In genomic region chr19:18889117-18889627, GRCm38 (mm10) we compare ENCODE assay signal across 9 mouse cellular contexts.
DNase-seq lines count a peak whose midpoint lies in the region; ATAC-seq and TF ChIP-seq lines count a peak whose summit lies in the region.
"Had no signal": no experiment of that assay in that cellular context is flagged by ENCODE, and none has a peak within 500 bp of the region (broad histone marks: within the 10 kb centered on the region; RNA-seq: fewer than 3 reads in every experiment).

No protein-coding gene starts in this region.

- peak; percentile 56 for DNase-seq in neural tube, embryonic 11.5 days (ENCODE audit: low spot score)
- DNase-seq in neural tube, embryonic 10.5 days (ENCODE audit: extremely low spot score, low spot score): no peak
- DNase-seq in forebrain, embryonic 14.5 days (ENCODE audit: low spot score): peak; percentile 84
- no peak for DNase-seq in urinary bladder, postnatal 10 days (ENCODE audit: low spot score)
- no peak for DNase-seq in thymus, postnatal 36 days
- no peak for DNase-seq in thymus, adult 2 months

- peak overlapping the region; percentile 24 for H3K4me3 ChIP-seq in neural tube, embryonic 11.5 days (ENCODE audit: low read depth, low read length)
- H3K4me3 ChIP-seq in forebrain, embryonic 14.5 days (ENCODE audit: low read depth, low read length): peak overlapping the region; percentile 31
- no peak overlapping the region for H3K4me3 ChIP-seq in intestine, postnatal 0 days (ENCODE audit: low read depth, low read length)
- peak overlapping the region; percentile 36 for H3K4me3 ChIP-seq in midbrain, embryonic 12.5 days
- H3K4me3 ChIP-seq in thymus, adult 2 months (ENCODE audit: control insufficient read depth, insufficient read depth, low read length): no peak overlapping the region
- H3K4me3 ChIP-seq: liver, embryonic 15.5 days had no signal

- H3K4me2 ChIP-seq in neural tube, embryonic 11.5 days (ENCODE audit: low read depth): peak overlapping the region; percentile 48
- peak overlapping the region; percentile 58 for H3K4me2 ChIP-seq in forebrain, embryonic 14.5 days (ENCODE audit: low read length)
- peak overlapping the region; percentile 41; the same call in 1 of the 2 replicates for H3K4me2 ChIP-seq in intestine, postnatal 0 days (replicated peaks; ENCODE audit: low read depth)
- H3K4me2 ChIP-seq in midbrain, embryonic 12.5 days (replicated peaks): peak overlapping the region; percentile 54
- H3K4me2 ChIP-seq: liver, embryonic 15.5 days had no signal

- TF ChIP-seq CTCF in intestine, postnatal 0 days (IDR thresholded peaks at IDR 0.05; ENCODE audit: low read depth): no peak
- no peak for TF ChIP-seq CTCF in thymus, adult 2 months (IDR thresholded peaks at IDR 0.05; ENCODE audit: borderline replicate concordance, control insufficient read depth, extremely low read depth, insufficient read depth, low read length, poor library complexity)

- TF ChIP-seq POLR2A in thymus, adult 2 months (IDR thresholded peaks at IDR 0.05; ENCODE audit: control insufficient read depth, extremely low read depth, insufficient read depth, low read length, poor library complexity): no peak

- peak overlapping the region; percentile 44 for H3K9ac ChIP-seq in neural tube, embryonic 11.5 days (ENCODE audit: low read length)
- peak overlapping the region; percentile 59 for H3K9ac ChIP-seq in forebrain, embryonic 14.5 days (ENCODE audit: low read length)
- no peak overlapping the region for H3K9ac ChIP-seq in intestine, postnatal 0 days (ENCODE audit: low read depth, low read length)
- peak overlapping the region; percentile 37; the same call in 1 of the 2 replicates for H3K9ac ChIP-seq in midbrain, embryonic 12.5 days (replicated peaks)
- H3K9ac ChIP-seq: liver, embryonic 15.5 days had no signal

- no peaks in the 10 kb centered on the region for H3K9me3 ChIP-seq in neural tube, embryonic 11.5 days (ENCODE audit: control insufficient read depth, low read length)
- no peaks in the 10 kb centered on the region for H3K9me3 ChIP-seq in forebrain, embryonic 14.5 days (replicated peaks; ENCODE audit: control insufficient read depth, low read length)
- H3K9me3 ChIP-seq in intestine, postnatal 0 days (ENCODE audit: control insufficient read depth): no peaks in the 10 kb centered on the region
- no peaks in the 10 kb centered on the region for H3K9me3 ChIP-seq in midbrain, embryonic 12.5 days
- H3K9me3 ChIP-seq: liver, embryonic 15.5 days had no signal

- WGBS in neural tube, embryonic 11.5 days: 9% methylated on average over 11 of the region's 11 CpGs
- 3% methylated on average over 11 of the region's 11 CpGs for WGBS in forebrain, embryonic 14.5 days
- WGBS in intestine, postnatal 0 days: 16% methylated on average over 11 of the region's 11 CpGs
- 3% methylated on average over 11 of the region's 11 CpGs for WGBS in midbrain, embryonic 12.5 days
- WGBS in thymus, adult 2 months: 21% methylated on average over 11 of the region's 11 CpGs

- H3K27ac ChIP-seq in neural tube, embryonic 11.5 days (ENCODE audit: low read depth, low read length): peak overlapping the region; percentile 62; the same call in 1 of the 2 replicates
- H3K27ac ChIP-seq in forebrain, embryonic 14.5 days (ENCODE audit: low read depth, low read length): peak overlapping the region; percentile 78
- no peak overlapping the region for H3K27ac ChIP-seq in intestine, postnatal 0 days (ENCODE audit: low read depth, low read length)
- H3K27ac ChIP-seq in midbrain, embryonic 12.5 days (replicated peaks): peak overlapping the region; percentile 83
- H3K27ac ChIP-seq in thymus, adult 2 months (ENCODE audit: control insufficient read depth, insufficient read depth, low read length): no peak overlapping the region
- H3K27ac ChIP-seq: liver, embryonic 15.5 days had no signal

- peak; percentile 54 for ATAC-seq in neural tube, embryonic 11.5 days (ENCODE audit: insufficient read depth, low FRiP score, low TSS enrichment)
- ATAC-seq in forebrain, embryonic 14.5 days: peak; percentile 87
- ATAC-seq in intestine, postnatal 0 days: no peak
- peak; percentile 79 for ATAC-seq in midbrain, embryonic 12.5 days (ENCODE audit: low FRiP score, low read depth)

- no peaks in the 10 kb centered on the region for H3K36me3 ChIP-seq in neural tube, embryonic 11.5 days (ENCODE audit: control insufficient read depth, insufficient read depth, low read length)
- H3K36me3 ChIP-seq in forebrain, embryonic 14.5 days (ENCODE audit: control insufficient read depth, insufficient read depth, low read length): no peaks in the 10 kb centered on the region
- no peaks in the 10 kb centered on the region for H3K36me3 ChIP-seq in intestine, postnatal 0 days (ENCODE audit: control insufficient read depth, insufficient read depth)
- no peaks in the 10 kb centered on the region for H3K36me3 ChIP-seq in midbrain, embryonic 12.5 days
- H3K36me3 ChIP-seq in thymus, adult 2 months (ENCODE audit: control insufficient read depth, insufficient read depth, low read length): no peaks in the 10 kb centered on the region
- H3K36me3 ChIP-seq: liver, embryonic 15.5 days had no signal

- H3K4me1 ChIP-seq in neural tube, embryonic 11.5 days (ENCODE audit: control insufficient read depth, insufficient read depth, low read length): peaks cover 6% of the 10 kb centered on the region
- peaks cover 7% of the 10 kb centered on the region for H3K4me1 ChIP-seq in forebrain, embryonic 14.5 days (ENCODE audit: control insufficient read depth, insufficient read depth, low read length)
- H3K4me1 ChIP-seq in intestine, postnatal 0 days (replicated peaks; ENCODE audit: control insufficient read depth, insufficient read depth, low read length): peaks cover 4% of the 10 kb centered on the region
- peaks cover 21% of the 10 kb centered on the region for H3K4me1 ChIP-seq in midbrain, embryonic 12.5 days
- no peaks in the 10 kb centered on the region for H3K4me1 ChIP-seq in thymus, adult 2 months (replicated peaks; ENCODE audit: control insufficient read depth, insufficient read depth, low read length)
- H3K4me1 ChIP-seq: liver, embryonic 15.5 days had no signal

- H3K27me3 ChIP-seq in neural tube, embryonic 11.5 days (ENCODE audit: control insufficient read depth, insufficient read depth, low read length): no peaks in the 10 kb centered on the region
- H3K27me3 ChIP-seq in forebrain, embryonic 14.5 days (replicated peaks; ENCODE audit: control insufficient read depth, insufficient read depth, low read length): no peaks in the 10 kb centered on the region
- H3K27me3 ChIP-seq in intestine, postnatal 0 days (replicated peaks; ENCODE audit: control insufficient read depth, insufficient read depth, low read length): no peaks in the 10 kb centered on the region
- no peaks in the 10 kb centered on the region for H3K27me3 ChIP-seq in midbrain, embryonic 12.5 days
- no peaks in the 10 kb centered on the region for H3K27me3 ChIP-seq in thymus, adult 2 months (ENCODE audit: control insufficient read depth, insufficient read depth, low read length)
- H3K27me3 ChIP-seq: liver, embryonic 15.5 days had no signal

Comparison
In these comparisons a context has a peak if more than half of its experiments do, and no peak if none do; other contexts are left out.
1. DNase-seq: peak in neural tube, embryonic 11.5 days (single experiment) and forebrain, embryonic 14.5 days (single experiment); none in neural tube, embryonic 10.5 days (single experiment), urinary bladder, postnatal 10 days (single experiment), thymus, postnatal 36 days (0 of 2) and thymus, adult 2 months (single experiment).
2. H3K27ac ChIP-seq: peak in neural tube, embryonic 11.5 days (single experiment), forebrain, embryonic 14.5 days (single experiment) and midbrain, embryonic 12.5 days (single experiment); none in intestine, postnatal 0 days (single experiment) and thymus, adult 2 months (single experiment).
3. H3K4me3 ChIP-seq: peak in neural tube, embryonic 11.5 days (single experiment), forebrain, embryonic 14.5 days (single experiment) and midbrain, embryonic 12.5 days (single experiment); none in intestine, postnatal 0 days (single experiment) and thymus, adult 2 months (single experiment).
4. Peak in every context shown above with its lines, with median percentiles within 50 percentile points of each other: H3K4me2 ChIP-seq.